In the genomic region with DNA sequence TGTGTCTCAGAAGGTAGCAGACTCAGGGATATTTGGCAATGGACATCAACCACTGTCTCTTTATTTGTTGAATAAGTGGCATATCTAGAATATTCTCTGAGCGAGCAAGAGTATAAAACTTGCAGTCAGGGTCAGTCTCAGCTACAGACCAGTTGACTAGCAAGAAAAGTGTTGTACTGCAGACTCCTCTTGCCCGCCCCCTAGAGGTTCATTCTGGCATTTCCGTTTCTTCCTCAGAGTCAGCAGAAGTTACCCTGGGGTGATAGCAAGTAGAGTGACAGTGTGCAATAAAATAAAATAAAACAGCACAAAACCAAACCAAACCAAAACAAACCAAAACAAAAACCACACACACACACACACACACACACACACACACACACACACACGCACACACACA, we compare ENCODE assay signal across 11 mouse cellular contexts.
DNase-seq lines count a peak whose midpoint lies in the region; ATAC-seq and TF ChIP-seq lines count a peak whose summit lies in the region.
"Had no signal": no experiment of that assay in that cellular context is flagged by ENCODE, and none has a peak within 500 bp of the region (broad histone marks: within the 10 kb centered on the region; RNA-seq: fewer than 3 reads in every experiment).

No protein-coding gene starts in this region.

- H3K9me3 ChIP-seq in heart, postnatal 0 days (replicated peaks; ENCODE audit: control insufficient read depth, low read length) = no peaks in the 10 kb centered on the region
- no peaks in the 10 kb centered on the region for H3K9me3 ChIP-seq in midbrain, embryonic 10.5 days (replicated peaks)
- no peaks in the 10 kb centered on the region for H3K9me3 ChIP-seq in midbrain, embryonic 15.5 days
- H3K9me3 ChIP-seq in stomach, postnatal 0 days (ENCODE audit: control insufficient read depth, low read length) = no peaks in the 10 kb centered on the region
- H3K9me3 ChIP-seq: forebrain, embryonic 10.5 days had no signal

- no peak overlapping the region for H3K27ac ChIP-seq in heart, postnatal 0 days (ENCODE audit: low read depth)
- no peak overlapping the region for H3K27ac ChIP-seq in midbrain, embryonic 10.5 days (replicated peaks)
- no peak overlapping the region for H3K27ac ChIP-seq in midbrain, embryonic 15.5 days
- H3K27ac ChIP-seq in stomach, postnatal 0 days (replicated peaks) = no peak overlapping the region
- H3K27ac ChIP-seq: forebrain, embryonic 10.5 days had no signal

- no peaks in the 10 kb centered on the region for H3K36me3 ChIP-seq in heart, postnatal 0 days (replicated peaks; ENCODE audit: control insufficient read depth, insufficient read depth, low read length)
- H3K36me3 ChIP-seq in midbrain, embryonic 10.5 days = no peaks in the 10 kb centered on the region
- H3K36me3 ChIP-seq in midbrain, embryonic 15.5 days (replicated peaks) = no peaks in the 10 kb centered on the region
- no peaks in the 10 kb centered on the region for H3K36me3 ChIP-seq in stomach, postnatal 0 days (ENCODE audit: control insufficient read depth, insufficient read depth, low read length)
- H3K36me3 ChIP-seq: forebrain, embryonic 10.5 days had no signal

- ATAC-seq in heart, postnatal 0 days (ENCODE audit: insufficient read depth, low read depth) = no peak
- no peak for ATAC-seq in midbrain, embryonic 15.5 days (replicated peaks)
- no peak for ATAC-seq in stomach, postnatal 0 days (ENCODE audit: low FRiP score, low TSS enrichment)

- DNase-seq in heart, postnatal 0 days (ENCODE audit: low spot score) = no peak
- DNase-seq in heart, adult 18-20 months = no peak
- DNase-seq in midbrain, embryonic 10.5 days (ENCODE audit: low spot score) = peak; percentile 14
- peak; percentile 34 to 42 for DNase-seq in adrenal gland, postnatal 36 days
- no peak for DNase-seq in stomach, postnatal 0 days (ENCODE audit: low spot score)
- no peak for DNase-seq in thymus, postnatal 36 days
- DNase-seq in MN1 (ENCODE audit: low spot score) = no peak
- DNase-seq: cerebellum, adult 2 months; lung, postnatal 10 days had no signal

- H3K27me3 ChIP-seq in heart, postnatal 0 days (ENCODE audit: control insufficient read depth, insufficient read depth, low read length) = no peaks in the 10 kb centered on the region
- H3K27me3 ChIP-seq in midbrain, embryonic 10.5 days (ENCODE audit: low read depth, poor library complexity, severe bottlenecking) = no peaks in the 10 kb centered on the region
- no peaks in the 10 kb centered on the region for H3K27me3 ChIP-seq in midbrain, embryonic 15.5 days (replicated peaks)
- H3K27me3 ChIP-seq in stomach, postnatal 0 days (ENCODE audit: control insufficient read depth, insufficient read depth, low read length) = no peaks in the 10 kb centered on the region

- WGBS in heart, postnatal 0 days = 46% methylated on average over 4 of the region's 4 CpGs
- 54% methylated on average over 4 of the region's 4 CpGs for WGBS in midbrain, embryonic 10.5 days
- WGBS in midbrain, embryonic 15.5 days = 64% methylated on average over 4 of the region's 4 CpGs
- 43% methylated on average over 4 of the region's 4 CpGs for WGBS in stomach, postnatal 0 days

- no peak overlapping the region for H3K9ac ChIP-seq in heart, postnatal 0 days (replicated peaks; ENCODE audit: low read depth, low read length)
- no peak overlapping the region for H3K9ac ChIP-seq in midbrain, embryonic 15.5 days
- H3K9ac ChIP-seq in stomach, postnatal 0 days (ENCODE audit: low read length) = no peak overlapping the region

- H3K4me3 ChIP-seq in heart, postnatal 0 days (ENCODE audit: low read depth, low read length) = no peak overlapping the region
- no peak overlapping the region for H3K4me3 ChIP-seq in midbrain, embryonic 10.5 days
- H3K4me3 ChIP-seq in midbrain, embryonic 15.5 days = no peak overlapping the region
- H3K4me3 ChIP-seq in stomach, postnatal 0 days (ENCODE audit: low read depth, low read length) = no peak overlapping the region
- H3K4me3 ChIP-seq: forebrain, embryonic 10.5 days had no signal

- no peak for TF ChIP-seq EP300 in heart, postnatal 0 days (IDR thresholded peaks at IDR 0.05; ENCODE audit: low read depth)
- no peak for TF ChIP-seq EP300 in stomach, postnatal 0 days (optimal IDR thresholded peaks at IDR 0.05)

- H3K4me2 ChIP-seq in heart, postnatal 0 days (ENCODE audit: low read depth, low read length) = no peak overlapping the region
- H3K4me2 ChIP-seq in midbrain, embryonic 15.5 days = no peak overlapping the region
- no peak overlapping the region for H3K4me2 ChIP-seq in stomach, postnatal 0 days (replicated peaks; ENCODE audit: low read depth)

- no peaks in the 10 kb centered on the region for H3K4me1 ChIP-seq in heart, postnatal 0 days (ENCODE audit: control insufficient read depth, insufficient read depth)
- no peaks in the 10 kb centered on the region for H3K4me1 ChIP-seq in midbrain, embryonic 10.5 days
- 0 out of 2 replicates have a peak, but pooled peaks cover 3% of the 10 kb centered on the region for H3K4me1 ChIP-seq in midbrain, embryonic 15.5 days
- H3K4me1 ChIP-seq in stomach, postnatal 0 days (replicated peaks; ENCODE audit: control insufficient read depth, insufficient read depth) = no peaks in the 10 kb centered on the region
- H3K4me1 ChIP-seq: forebrain, embryonic 10.5 days had no signal

- TF ChIP-seq CTCF in heart, postnatal 0 days (IDR thresholded peaks at IDR 0.05; ENCODE audit: low read depth) = peak; percentile 14; the same call in 1 of the 2 replicates
- peak; percentile 48 for TF ChIP-seq CTCF in stomach, postnatal 0 days (IDR thresholded peaks at IDR 0.05; ENCODE audit: low read depth)

Comparison
In these comparisons a context has a peak if more than half of its experiments do, and no peak if none do; other contexts are left out.
1. DNase-seq: peak in midbrain, embryonic 10.5 days (single experiment) and adrenal gland, postnatal 36 days (2 of 2); none in heart, postnatal 0 days (single experiment), heart, adult 18-20 months (0 of 2), stomach, postnatal 0 days (single experiment), thymus, postnatal 36 days (0 of 2) and MN1 (single experiment).